Mouse (Mus musculus) intestine, postnatal 0 days (tissue): Measurements from ENCODE around the gene Wdfy1. TPM values are rescaled to one million over a fixed set of nuclear protein-coding genes. Genes with fewer than 3 reads are reported as not detected.
A peak's percentile ranks its signal among the peaks of the same experiment; 100 is the strongest.

Experiments
- ATAC-seq: fragments of 200-750 bp; cut with Nextera tagmentation; 2 replicates; pipeline ENCODE4 v1.8.0; 2017; ENCODE audit warnings: mild to moderate bottlenecking, moderate TSS enrichment, moderate library complexity
- H3K27ac ChIP-seq: fragments of 300-500 bp; sonication (generic); 2 replicates; pipeline ENCODE4 v1.5.1; 2014; ENCODE audit warnings: mild to moderate bottlenecking, low read depth, low read length, moderate library complexity
- H3K27me3 ChIP-seq: fragments of 300-500 bp; sonication (generic); replicated peaks from 2 replicates; pipeline ENCODE4 v1.6.1; 2014; ENCODE audit warnings: low read length, mixed read lengths; ENCODE audit not compliant: control insufficient read depth, insufficient read depth
- H3K36me3 ChIP-seq: fragments of 300-500 bp; sonication (generic); 2 replicates; pipeline ENCODE4 v1.6.1; 2014; ENCODE audit warnings: mild to moderate bottlenecking, moderate library complexity; ENCODE audit not compliant: control insufficient read depth, insufficient read depth
- H3K4me1 ChIP-seq: fragments of 300-500 bp; sonication (generic); replicated peaks from 2 replicates; pipeline ENCODE4 v1.6.1; 2014; ENCODE audit warnings: antibody characterized with exemption, low read length, mixed read lengths; ENCODE audit not compliant: control insufficient read depth, insufficient read depth
- H3K4me2 ChIP-seq: fragments of 300-500 bp; sonication (generic); replicated peaks from 2 replicates; pipeline ENCODE4 v1.6.1; 2014; ENCODE audit warnings: low read depth, mild to moderate bottlenecking, moderate library complexity
- H3K4me3 ChIP-seq: fragments of 300-500 bp; sonication (generic); 2 replicates; pipeline ENCODE4 v1.5.1; 2014; ENCODE audit warnings: low read depth, low read length
- H3K9ac ChIP-seq: fragments of 300-500 bp; sonication (generic); 2 replicates; pipeline ENCODE4 v1.6.1; 2014; ENCODE audit warnings: mild to moderate bottlenecking, low read depth, low read length
- H3K9me3 ChIP-seq: fragments of 300-500 bp; sonication (generic); 2 replicates; pipeline ENCODE4 v1.6.1; 2016; ENCODE audit warnings: mixed run types; ENCODE audit not compliant: control insufficient read depth
- CTCF ChIP-seq: sonication (generic); IDR thresholded peaks from 2 replicates; pipeline ENCODE4 v1.5.1; 2016; ENCODE audit warnings: low read depth, mild to moderate bottlenecking, control low read depth, antibody characterized with exemption, moderate library complexity
- WGBS: fragments of 180-500 bp; shearing (Covaris S2); extraction: QIAGEN DNeasy Blood & Tissue Kit; methylation state at CpG from one replicate; pipeline ENCODE4 v1.1.7; 2014; 5-methylcytosine and 5-hydroxymethylcytosine counted together
- polyA plus RNA-seq: library from polyadenylated mRNA; unstranded; fragments of >200 nt; fragmentation: Nextera tagmentation; extraction: Ambion mirVana; gene quantifications from 2 replicates; pipeline ENCODE4 v1.2.1, GENCODE M21; 2015

Wdfy1 gene
- polyA plus RNA-seq, 1 experiment from 2014 or later: 37.2 TPM

- peak within 1 kb of the TSS; percentile 61 for H3K4me3 ChIP-seq
- H3K9ac ChIP-seq: peak within 1 kb of the TSS; percentile 57
- peak within 1 kb of the TSS; percentile 62 for H3K27ac ChIP-seq
- peak within 1 kb of the TSS; percentile 96 for H3K4me2 ChIP-seq
- H3K9me3 ChIP-seq: no peaks in the 10 kb centered on the region
- no peaks in the 10 kb centered on the region; the same call in 1 of the 2 replicates for H3K27me3 ChIP-seq
- WGBS: under 1% methylated on average over 51 of the region's 51 CpGs
- H3K4me1 ChIP-seq: no peaks in the 10 kb centered on the region
- peak; percentile 94 for ATAC-seq
- no peaks in the 10 kb centered on the region for H3K36me3 ChIP-seq
- no peak for TF ChIP-seq CTCF
Observed at GRCm38 (mm10) chr1:79671543-79672337, 104.2 kb downstream of the Wdfy1 start, which contains the start of gene Ap1s3. Gene Ap1s3 (minus strand): TSS chr1:79671972.

- no peaks in the 10 kb centered on the region for H3K4me1 ChIP-seq
- no peaks in the 10 kb centered on the region for H3K36me3 ChIP-seq
- 2% methylated on average over 11 of the region's 11 CpGs for WGBS
- H3K27me3 ChIP-seq: no peaks in the 10 kb centered on the region; the same call in 1 of the 2 replicates
- no peak overlapping the region for H3K27ac ChIP-seq
- no peaks in the 10 kb centered on the region for H3K9me3 ChIP-seq
- no peak for ATAC-seq
- H3K9ac ChIP-seq: peak overlapping the region; percentile 57; the same call in 1 of the 2 replicates
- peak overlapping the region; percentile 96 for H3K4me2 ChIP-seq
- peak overlapping the region; percentile 61 for H3K4me3 ChIP-seq
- TF ChIP-seq CTCF: no peak
Observed at GRCm38 (mm10) chr1:79671196-79671542, 104.8 kb downstream of the Wdfy1 start.

GRCm38 (mm10) chr1:79669419-79669974 lies 106.4 kb downstream of the Wdfy1 start:
- no peak overlapping the region for H3K4me3 ChIP-seq
- no peaks in the 10 kb centered on the region for H3K4me1 ChIP-seq
- no peak overlapping the region for H3K4me2 ChIP-seq
- H3K9ac ChIP-seq: no peak overlapping the region
- TF ChIP-seq CTCF: no peak
- H3K27me3 ChIP-seq: no peaks in the 10 kb centered on the region; the same call in 1 of the 2 replicates
- WGBS: 73% methylated on average over 9 of the region's 9 CpGs
- H3K27ac ChIP-seq: no peak overlapping the region
- no peaks in the 10 kb centered on the region for H3K36me3 ChIP-seq
- ATAC-seq: no peak
- H3K9me3 ChIP-seq: no peaks in the 10 kb centered on the region

GRCm38 (mm10) chr1:79664911-79665310 lies 111.0 kb downstream of the Wdfy1 start:
- ATAC-seq: no peak
- WGBS: 84% methylated on average over 4 of the region's 4 CpGs
- no peaks in the 10 kb centered on the region for H3K27me3 ChIP-seq

GRCm38 (mm10) chr1:79659598-79659997 lies 116.3 kb downstream of the Wdfy1 start:
- no peak for TF ChIP-seq CTCF
- H3K4me1 ChIP-seq: no peaks in the 10 kb centered on the region
- H3K9ac ChIP-seq: no peak overlapping the region
- H3K9me3 ChIP-seq: no peaks in the 10 kb centered on the region
- H3K36me3 ChIP-seq: no peaks in the 10 kb centered on the region
- no peak for ATAC-seq
- H3K4me2 ChIP-seq: no peak overlapping the region
- no peak overlapping the region for H3K27ac ChIP-seq
- H3K27me3 ChIP-seq: no peaks in the 10 kb centered on the region
- no peak overlapping the region for H3K4me3 ChIP-seq
- WGBS: 86% methylated on average over 7 of the region's 7 CpGs

More at GRCm38 (mm10) chr1:79664911-79665310, 111.0 kb downstream of the Wdfy1 start:
- H3K4me2 ChIP-seq: no peak overlapping the region
- H3K36me3 ChIP-seq: no peaks in the 10 kb centered on the region
- H3K27ac ChIP-seq: no peak overlapping the region
- H3K4me1 ChIP-seq: no peaks in the 10 kb centered on the region
- no peaks in the 10 kb centered on the region for H3K9me3 ChIP-seq
- no peak overlapping the region for H3K9ac ChIP-seq
- TF ChIP-seq CTCF: no peak
- no peak overlapping the region for H3K4me3 ChIP-seq

GRCm38 (mm10) chr1:79657411-79657810 lies 118.5 kb downstream of the Wdfy1 start:
- Histone ChIP-seq H3K4me1 (no peaks in the 10 kb centered on the region), H3K4me2 (no peak overlapping the region), H3K9me3 (no peaks in the 10 kb centered on the region), H3K36me3 (no peaks in the 10 kb centered on the region), H3K27ac (no peak overlapping the region), H3K9ac (no peak overlapping the region), H3K4me3 (no peak overlapping the region), H3K27me3 (no peaks in the 10 kb centered on the region)
- no peak for ATAC-seq
- WGBS: 61% methylated on average over 1 of the region's 1 CpGs
- no peak for TF ChIP-seq CTCF
